Mouse (Mus musculus): ENCODE measurements around the gene Emc8.

DNA sequence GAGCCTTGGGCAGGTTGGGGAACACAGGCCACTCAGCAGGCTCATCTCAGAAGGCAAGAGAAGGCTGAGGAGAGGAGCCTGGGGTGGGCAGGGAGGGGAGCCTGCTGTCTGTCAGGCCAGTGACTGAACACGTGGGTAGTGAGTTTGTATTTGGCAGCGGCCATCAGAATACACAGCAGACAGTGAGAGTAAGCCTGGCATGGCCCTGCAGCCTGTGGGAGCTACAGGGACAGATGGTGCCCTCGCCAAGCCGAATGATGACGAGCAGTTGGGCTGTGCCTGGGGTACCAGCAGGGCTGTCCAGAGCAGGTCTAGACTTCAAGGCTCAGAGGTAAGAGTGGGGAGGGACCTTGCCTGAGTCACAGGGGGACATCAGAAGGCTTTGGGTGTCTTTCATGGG, 41.1 kb downstream of the Emc8 start:
- TF ChIP-seq EP300 (IDR thresholded peaks at IDR 0.05) (no peak), CTCF (IDR thresholded peaks at IDR 0.05) (no peak)

Data from lung, postnatal 0 days (tissue).